Mouse (Mus musculus) cerebellum, adult 2 months (tissue): Measurements from ENCODE around the gene Gli3. TPM values are rescaled to one million over a fixed set of nuclear protein-coding genes. Genes with fewer than 3 reads are reported as not detected.
A peak's percentile ranks its signal among the peaks of the same experiment; 100 is the strongest.

ENCODE experiments used
- DNase-seq, 2 experiments: peaks; one replicate each; pipeline ENCODE4 v3.0.0; 2021
- H3K27ac ChIP-seq: fragments of 200-500 bp; 2 replicates; pipeline ENCODE4 v1.5.1; 2012; ENCODE audit warnings: low read length, control low read depth, inconsistent platforms; ENCODE audit not compliant: insufficient read depth
- H3K27me3 ChIP-seq: fragments of 200-500 bp; 2 replicates; pipeline ENCODE4 v1.6.1; 2012; ENCODE audit warnings: inconsistent platforms, mild to moderate bottlenecking, low read length, moderate library complexity; ENCODE audit not compliant: control insufficient read depth, insufficient read depth
- H3K4me1 ChIP-seq: fragments of 200-500 bp; 2 replicates; pipeline ENCODE4 v1.6.1; 2011; ENCODE audit warnings: low read length; ENCODE audit not compliant: control insufficient read depth, insufficient read depth
- H3K4me3 ChIP-seq: fragments of 200-500 bp; replicated peaks from 2 replicates; pipeline ENCODE3; 2011; ENCODE audit warnings: mild to moderate bottlenecking, low read depth, low read length, control low read depth; ENCODE audit not compliant: insufficient read depth
- CTCF ChIP-seq: fragments of 200-500 bp; IDR thresholded peaks from 2 replicates; pipeline ENCODE4 v1.5.1; 2011; ENCODE audit warnings: low read depth, mild to moderate bottlenecking, control low read depth, low read length, moderate library complexity, borderline replicate concordance; ENCODE audit not compliant: insufficient read depth
- POLR2A ChIP-seq: fragments of 200-500 bp; IDR thresholded peaks from 2 replicates; pipeline ENCODE4 v1.6.1; 2011; ENCODE audit warnings: low read length, control low read depth, borderline replicate concordance; ENCODE audit not compliant: insufficient read depth
- WGBS: fragments of 180-500 bp; shearing (Covaris S2); methylation state at CpG from one replicate; pipeline ENCODE4 v1.1.7; 2018; 5-methylcytosine and 5-hydroxymethylcytosine counted together
- polyA plus RNA-seq: library from polyadenylated mRNA; depleted of rRNA; stranded (reverse); fragments of >200 nt; gene quantifications from 2 replicates; pipeline ENCODE4 v1.2.3, GENCODE M21; 2012

Gli3 gene
- polyA plus RNA-seq, 1 experiment: 2.4 TPM

GRCm38 (mm10) chr13:15724723-15725122, 261.7 kb downstream of the Gli3 start:
- no peak overlapping the region for H3K4me3 ChIP-seq
- DNase-seq: no peak
- H3K27me3 ChIP-seq: no peaks in the 10 kb centered on the region
- TF ChIP-seq POLR2A (no peak), CTCF (no peak)
- no peaks in the 10 kb centered on the region for H3K4me1 ChIP-seq
- 94% methylated on average over 10 of the region's 10 CpGs for WGBS
- no peak overlapping the region for H3K27ac ChIP-seq

GRCm38 (mm10) chr13:15741771-15742170, 278.7 kb downstream of the Gli3 start:
- WGBS: 3% methylated on average over 1 of the region's 1 CpGs
- Histone ChIP-seq H3K27ac (no peak overlapping the region), H3K4me1 (no peaks in the 10 kb centered on the region), H3K27me3 (no peaks in the 10 kb centered on the region), H3K4me3 (no peak overlapping the region)
- peak; percentile 24 to 53 for DNase-seq
- no peak for TF ChIP-seq POLR2A
- TF ChIP-seq CTCF: no peak

GRCm38 (mm10) chr13:15742308-15742707, 279.3 kb downstream of the Gli3 start:
- Histone ChIP-seq H3K4me3 (no peak overlapping the region), H3K4me1 (no peaks in the 10 kb centered on the region), H3K27ac (no peak overlapping the region), H3K27me3 (no peaks in the 10 kb centered on the region)
- 72% methylated on average over 3 of the region's 3 CpGs for WGBS
- TF ChIP-seq POLR2A (no peak), CTCF (no peak)
- no peak for DNase-seq

- TF ChIP-seq POLR2A (no peak), CTCF (no peak)
- Histone ChIP-seq H3K4me3 (no peak overlapping the region), H3K4me1 (no peaks in the 10 kb centered on the region), H3K27me3 (no peaks in the 10 kb centered on the region), H3K27ac (no peak overlapping the region)
- DNase-seq: no peak
- 45% methylated on average over 4 of the region's 4 CpGs for WGBS
Observed at GRCm38 (mm10) chr13:15742777-15743176, 279.7 kb downstream of the Gli3 start.

- peaks cover 5% of the 10 kb centered on the region; the same call in 1 of the 2 replicates for H3K4me1 ChIP-seq
- TF ChIP-seq CTCF (peak; percentile 80), POLR2A (0 out of 2 replicates have a peak, but pooled peaks have one; percentile 2)
- H3K4me3 ChIP-seq: peak overlapping the region; percentile 76
- under 1% methylated on average over 38 of the region's 38 CpGs for WGBS
- peak; percentile 82 to 88 for DNase-seq
- H3K27me3 ChIP-seq: no peaks in the 10 kb centered on the region
- H3K27ac ChIP-seq: peak overlapping the region; percentile 27
Observed at GRCm38 (mm10) chr13:15758835-15759632, 296.0 kb downstream of the Gli3 start.

GRCm38 (mm10) chr13:15759633-15760441, 296.8 kb downstream of the Gli3 start:
- no peak for TF ChIP-seq CTCF
- no peak for TF ChIP-seq POLR2A
- 18% methylated on average over 10 of the region's 10 CpGs for WGBS
- Histone ChIP-seq H3K27ac (peak overlapping the region; percentile 27), H3K4me3 (peak overlapping the region; percentile 76), H3K27me3 (no peaks in the 10 kb centered on the region), H3K4me1 (peaks cover 5% of the 10 kb centered on the region; the same call in 1 of the 2 replicates)
- peak in 1 of 2 experiments; percentile 6 for DNase-seq

- TF ChIP-seq POLR2A (no peak), CTCF (no peak)
- 94% methylated on average over 4 of the region's 4 CpGs for WGBS
- DNase-seq: no peak
Observed at GRCm38 (mm10) chr13:15762291-15762690, 299.3 kb downstream of the Gli3 start.

More at GRCm38 (mm10) chr13:15762291-15762690, 299.3 kb downstream of the Gli3 start:
- no peaks in the 10 kb centered on the region for H3K27me3 ChIP-seq
- H3K4me1 ChIP-seq: peaks cover 5% of the 10 kb centered on the region; the same call in 1 of the 2 replicates
- no peak overlapping the region for H3K27ac ChIP-seq
- no peak overlapping the region for H3K4me3 ChIP-seq
